Mouse (Mus musculus): ENCODE measurements at regions not wholly inside any gene's neighbourhood (a gene's known extent, or its start where the extent isn't known, plus 50 kb on each side); places are given as distances from the start of the nearest gene placed in this dataset.

DNA sequence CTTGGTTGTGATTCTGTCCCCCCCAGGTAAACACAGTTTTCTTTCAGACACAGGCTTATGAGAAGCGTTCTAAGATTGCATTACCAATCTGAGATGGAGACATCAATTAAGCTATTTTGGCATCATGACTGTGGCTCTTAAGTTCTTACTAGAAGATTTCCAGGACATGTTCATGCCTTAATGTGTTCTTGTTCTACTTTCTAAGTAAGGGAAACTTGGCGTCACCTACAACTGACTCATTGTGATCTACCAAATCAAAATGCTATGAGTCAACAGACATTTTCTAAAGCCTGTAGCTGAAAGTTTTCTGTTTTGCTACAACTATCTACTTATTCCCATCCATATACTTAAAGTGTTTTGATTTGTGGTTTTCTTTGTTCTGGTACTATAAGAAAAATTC lies 298.5 kb downstream of the D3Ertd751e start:
- TF ChIP-seq POLR2A (IDR thresholded peaks at IDR 0.05; ENCODE audit: insufficient read depth, low read depth, low read length): no peak
- TF ChIP-seq CTCF (IDR thresholded peaks at IDR 0.05; ENCODE audit: insufficient read depth, low read depth, low read length): no peak

All from olfactory bulb, adult 2 months (tissue).